Mouse (Mus musculus): ENCODE measurements around the gene Baiap3.
A peak's percentile ranks its signal among the peaks of the same experiment; 100 is the strongest.

The Baiap3 gene

GRCm38 (mm10) chr17:25256140-25256754 lies at the start of gene Baiap3:
TSS of gene Baiap3 (minus strand) at chr17:25256364.
- no peak for DNase-seq (ENCODE audit: low spot score in 2 of 2)

GRCm38 (mm10) chr17:25298094-25298493 lies 41.9 kb upstream of the Baiap3 start, which contains the start of gene Prss34:
TSS of gene Prss34 (plus strand) at chr17:25298394.
- DNase-seq (ENCODE audit: low spot score in 2 of 2) = no peak

- no peak for DNase-seq (ENCODE audit: low spot score in 2 of 2)
These were observed 37.9 kb upstream of the Baiap3 start for GRCm38 (mm10) chr17:25294111-25294510.

GRCm38 (mm10) chr17:25293495-25293894 lies 37.3 kb upstream of the Baiap3 start:
- no peak for DNase-seq (ENCODE audit: low spot score in 2 of 2)

- no peak for DNase-seq (ENCODE audit: low spot score in 2 of 2)
These were observed 34.2 kb upstream of the Baiap3 start for GRCm38 (mm10) chr17:25290411-25290810.

GRCm38 (mm10) chr17:25288842-25289241 lies 32.7 kb upstream of the Baiap3 start:
- peak in 1 of 2 experiments; percentile 38 for DNase-seq (ENCODE audit: low spot score in 2 of 2)

- peak; percentile 55 to 63 for DNase-seq (ENCODE audit: low spot score in 2 of 2)
These were observed 28.9 kb upstream of the Baiap3 start for GRCm38 (mm10) chr17:25285033-25285432.

- DNase-seq (ENCODE audit: low spot score in 2 of 2) = peak; percentile 35 to 61
These were observed 26.0 kb upstream of the Baiap3 start for GRCm38 (mm10) chr17:25282133-25282532.

GRCm38 (mm10) chr17:25275833-25276232 lies 19.7 kb upstream of the Baiap3 start:
- no peak for DNase-seq (ENCODE audit: low spot score in 2 of 2)

- DNase-seq (ENCODE audit: low spot score in 2 of 2) = no peak
These were observed 18.6 kb upstream of the Baiap3 start, which contains the start of gene Ube2i for GRCm38 (mm10) chr17:25274571-25275346. TSS of gene Ube2i (minus strand) at chr17:25274622.

GRCm38 (mm10) chr17:25273706-25274501 lies 17.7 kb upstream of the Baiap3 start:
- peak; percentile 93 to 97 for DNase-seq (ENCODE audit: low spot score in 2 of 2)

- peak; percentile 88 to 89 for DNase-seq (ENCODE audit: low spot score in 2 of 2)
These were observed 17.0 kb upstream of the Baiap3 start for GRCm38 (mm10) chr17:25272951-25273705.

- no peak for DNase-seq (ENCODE audit: low spot score in 2 of 2)
These were observed 16.2 kb upstream of the Baiap3 start for GRCm38 (mm10) chr17:25272326-25272725.

- DNase-seq (ENCODE audit: low spot score in 2 of 2) = no peak
These were observed 14.7 kb upstream of the Baiap3 start for GRCm38 (mm10) chr17:25270795-25271335.

GRCm38 (mm10) chr17:25264453-25264852 lies 8.3 kb upstream of the Baiap3 start:
- no peak for DNase-seq (ENCODE audit: low spot score in 2 of 2)

- DNase-seq (ENCODE audit: low spot score in 2 of 2) = no peak
These were observed 1.7 kb upstream of the Baiap3 start for GRCm38 (mm10) chr17:25257804-25258261.

GRCm38 (mm10) chr17:25255110-25255509 lies 1.1 kb downstream of the Baiap3 start:
- no peak for DNase-seq (ENCODE audit: low spot score in 2 of 2)

- no peak for DNase-seq (ENCODE audit: low spot score in 2 of 2)
These were observed 2.4 kb downstream of the Baiap3 start for GRCm38 (mm10) chr17:25253760-25254159.

GRCm38 (mm10) chr17:25252643-25253042 lies 3.5 kb downstream of the Baiap3 start:
- DNase-seq (ENCODE audit: low spot score in 2 of 2) = no peak

GRCm38 (mm10) chr17:25250181-25250835 lies 5.9 kb downstream of the Baiap3 start:
- no peak for DNase-seq (ENCODE audit: low spot score in 2 of 2)

Data from urinary bladder, postnatal 36 days (tissue).